Mouse (Mus musculus) limb, embryonic 10.5 days (tissue): ENCODE measurements around the gene Cebpa. TPM values are rescaled to one million over a fixed set of nuclear protein-coding genes. Genes with fewer than 3 reads are reported as not detected.

Source experiments
- DNase-seq: peaks from one replicate; pipeline ENCODE4 v3.0.0-alpha.2; 2017; ENCODE audit warnings: low spot score
- H3K27ac ChIP-seq: fragments of 300-500 bp; sonication (generic); 2 replicates; pipeline ENCODE4 v1.5.1; 2016; ENCODE audit warnings: mild to moderate bottlenecking
- H3K27me3 ChIP-seq: fragments of 300-500 bp; sonication (generic); 2 replicates; pipeline ENCODE4 v1.6.1; 2016; ENCODE audit warnings: low read depth, mild to moderate bottlenecking; ENCODE audit not compliant: poor library complexity, severe bottlenecking
- H3K36me3 ChIP-seq: fragments of 300-500 bp; sonication (generic); 2 replicates; pipeline ENCODE4 v1.6.1; 2016; ENCODE audit warnings: mild to moderate bottlenecking, moderate library complexity
- H3K4me1 ChIP-seq: fragments of 300-500 bp; sonication (generic); 2 replicates; pipeline ENCODE4 v1.6.1; 2016
- H3K4me3 ChIP-seq: fragments of 300-500 bp; sonication (generic); 2 replicates; pipeline ENCODE4 v1.5.1; 2016; ENCODE audit warnings: mild to moderate bottlenecking, moderate library complexity
- H3K9me3 ChIP-seq: fragments of 300-500 bp; sonication (generic); replicated peaks from 2 replicates; pipeline ENCODE4 v1.6.1; 2016; ENCODE audit warnings: mild to moderate bottlenecking
- WGBS: fragments of 180-500 bp; shearing (Covaris S2); methylation state at CpG from one replicate; pipeline ENCODE4 v1.1.7; 2016; 5-methylcytosine and 5-hydroxymethylcytosine counted together
- polyA plus RNA-seq: library from polyadenylated mRNA; unstranded; fragments of >200 nt; fragmentation: Nextera tagmentation; extraction: Ambion mirVana; gene quantifications from 2 replicates; pipeline ENCODE4 v1.2.1, GENCODE M21; 2016

The Cebpa gene
- polyA plus RNA-seq, 1 experiment from 2014 or later: 0.40 TPM

DNA sequence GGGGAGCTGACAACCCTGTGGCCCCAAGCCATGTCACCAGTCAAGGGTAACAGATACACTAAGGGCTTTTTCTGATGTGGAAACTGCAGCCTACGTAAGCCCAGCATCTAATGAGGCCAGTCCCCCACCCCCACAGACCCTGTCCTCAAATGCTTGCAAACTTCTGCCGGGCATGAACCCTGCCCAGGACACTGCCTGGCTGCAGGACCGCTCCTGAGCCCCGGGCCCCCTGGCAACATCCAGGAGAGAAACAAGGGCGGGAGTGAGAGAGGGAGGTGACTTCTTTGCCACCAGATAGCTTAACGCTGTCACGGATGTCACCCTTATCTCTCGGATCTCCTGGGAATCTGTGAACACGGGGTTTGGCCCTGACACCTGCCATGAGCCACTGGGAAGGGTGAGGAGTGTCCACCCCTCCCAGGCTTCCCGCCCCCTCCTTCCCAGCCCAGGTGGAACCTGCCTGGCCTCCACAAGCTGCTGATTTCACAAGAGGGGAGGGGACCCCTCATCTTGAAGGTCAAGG is 4.4 kb downstream of the Cebpa start:
- Histone ChIP-seq H3K36me3 (no peaks in the 10 kb centered on the region), H3K27me3 (peaks cover 98% of the 10 kb centered on the region), H3K4me1 (peaks cover 34% of the 10 kb centered on the region), H3K4me3 (no peak overlapping the region), H3K9me3 (no peaks in the 10 kb centered on the region), H3K27ac (no peak overlapping the region)
- WGBS: 13% methylated on average over 10 of the region's 10 CpGs
- no peak for DNase-seq

DNA sequence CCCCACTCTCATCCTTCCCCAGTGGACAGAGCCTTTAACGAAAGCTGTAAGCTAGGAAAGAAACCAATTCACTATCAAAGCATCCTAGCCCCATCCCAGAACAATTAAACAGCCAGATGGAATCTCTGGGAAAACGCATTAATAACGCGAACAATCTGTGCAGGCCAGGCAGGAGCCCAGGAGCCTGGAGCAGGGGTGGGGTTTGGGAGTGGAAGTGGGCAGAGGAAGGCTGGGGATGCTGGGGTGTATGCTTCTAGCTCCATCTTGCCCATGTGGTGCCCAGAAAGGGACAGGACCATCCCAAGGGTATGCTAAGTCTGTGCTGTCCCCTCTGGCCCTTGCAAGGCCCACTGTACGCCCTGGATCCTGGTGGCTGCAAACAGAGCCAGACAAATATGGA is 5.1 kb downstream of the Cebpa start:
- H3K4me3 ChIP-seq: no peak overlapping the region
- no peaks in the 10 kb centered on the region for H3K9me3 ChIP-seq
- H3K27me3 ChIP-seq: peaks cover 99% of the 10 kb centered on the region
- 47% methylated on average over 5 of the region's 5 CpGs for WGBS
- peaks cover 29% of the 10 kb centered on the region for H3K4me1 ChIP-seq
- no peak for DNase-seq
- H3K27ac ChIP-seq: no peak overlapping the region
- no peaks in the 10 kb centered on the region for H3K36me3 ChIP-seq

DNA sequence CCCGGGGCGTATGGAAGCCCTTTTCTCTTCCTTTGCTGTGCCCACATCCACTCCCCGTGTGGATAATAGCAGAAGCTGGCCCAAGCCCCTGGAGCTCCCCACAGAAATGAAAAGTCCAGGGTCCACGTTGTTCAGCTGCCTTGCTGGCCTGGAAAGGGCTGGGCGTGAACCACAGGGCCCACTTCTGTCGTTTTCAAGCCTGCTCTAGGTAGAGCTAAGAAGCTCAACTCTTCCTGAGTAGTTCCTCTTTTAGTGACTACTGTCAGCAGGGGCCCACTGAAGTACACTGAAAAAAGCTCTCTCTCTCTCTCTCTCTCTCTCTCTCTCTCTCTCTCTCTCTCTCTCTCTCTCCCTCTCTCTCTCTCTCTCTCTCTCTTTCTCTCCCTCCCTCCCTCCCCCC is 5.7 kb downstream of the Cebpa start:
- Histone ChIP-seq H3K4me1 (peaks cover 23% of the 10 kb centered on the region), H3K27me3 (peaks cover 96% of the 10 kb centered on the region), H3K27ac (no peak overlapping the region), H3K36me3 (no peaks in the 10 kb centered on the region), H3K4me3 (no peak overlapping the region), H3K9me3 (no peaks in the 10 kb centered on the region)
- WGBS: 69% methylated on average over 6 of the region's 6 CpGs
- DNase-seq: no peak

DNA sequence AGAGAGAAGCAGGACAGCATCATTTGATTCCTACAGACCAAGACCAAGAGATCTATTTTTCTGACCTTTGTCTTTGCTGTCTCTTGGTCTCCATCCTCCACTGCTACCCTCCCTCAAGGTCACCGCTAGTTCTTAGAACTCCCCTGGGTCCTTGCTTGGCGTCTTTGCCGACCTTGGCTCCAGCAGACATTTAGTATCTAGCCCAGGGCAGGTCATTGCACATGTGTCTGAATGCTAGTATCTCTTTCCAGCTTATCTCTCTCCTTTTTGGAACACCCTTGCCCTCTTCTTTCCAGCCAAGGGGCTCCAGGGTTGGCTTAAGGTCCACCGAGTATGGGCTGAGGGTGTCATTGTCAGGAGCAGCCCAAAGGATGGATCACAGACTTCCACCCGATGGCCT is 6.9 kb downstream of the Cebpa start:
- Histone ChIP-seq H3K4me3 (no peak overlapping the region), H3K27me3 (peaks cover 84% of the 10 kb centered on the region)

DNA sequence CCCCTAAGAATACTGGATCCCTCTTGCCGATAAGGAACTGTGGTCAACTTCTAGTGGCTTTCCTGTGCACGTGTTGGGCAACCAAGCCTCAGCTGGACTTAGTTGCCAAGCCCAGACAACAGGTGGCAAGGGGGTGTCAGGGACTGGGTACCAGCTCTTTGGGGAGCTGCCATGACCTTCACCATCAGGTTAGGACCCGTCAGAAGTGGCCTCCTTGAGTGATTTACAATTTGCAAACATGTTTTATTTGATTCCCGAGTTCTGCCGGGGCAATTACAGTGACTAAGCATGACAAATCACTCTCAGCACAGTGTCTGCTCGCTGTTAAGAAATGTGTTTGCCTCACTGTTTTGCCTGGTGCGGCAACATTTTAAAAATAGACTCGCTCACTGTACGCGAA is 7.9 kb downstream of the Cebpa start:
- DNase-seq: no peak
- Histone ChIP-seq H3K27me3 (peaks cover 73% of the 10 kb centered on the region), H3K27ac (no peak overlapping the region), H3K4me1 (0 out of 2 replicates have a peak, but pooled peaks cover 10% of the 10 kb centered on the region), H3K4me3 (no peak overlapping the region), H3K36me3 (no peaks in the 10 kb centered on the region), H3K9me3 (no peaks in the 10 kb centered on the region)
- WGBS: 55% methylated on average over 10 of the region's 10 CpGs

More for the DNA sequence above, 6.9 kb downstream of the Cebpa start:
- Histone ChIP-seq H3K4me1 (peaks cover 11% of the 10 kb centered on the region; the same call in 1 of the 2 replicates), H3K27ac (no peak overlapping the region), H3K36me3 (no peaks in the 10 kb centered on the region), H3K9me3 (no peaks in the 10 kb centered on the region)
- DNase-seq: no peak
- WGBS: 82% methylated on average over 5 of the region's 5 CpGs

DNA sequence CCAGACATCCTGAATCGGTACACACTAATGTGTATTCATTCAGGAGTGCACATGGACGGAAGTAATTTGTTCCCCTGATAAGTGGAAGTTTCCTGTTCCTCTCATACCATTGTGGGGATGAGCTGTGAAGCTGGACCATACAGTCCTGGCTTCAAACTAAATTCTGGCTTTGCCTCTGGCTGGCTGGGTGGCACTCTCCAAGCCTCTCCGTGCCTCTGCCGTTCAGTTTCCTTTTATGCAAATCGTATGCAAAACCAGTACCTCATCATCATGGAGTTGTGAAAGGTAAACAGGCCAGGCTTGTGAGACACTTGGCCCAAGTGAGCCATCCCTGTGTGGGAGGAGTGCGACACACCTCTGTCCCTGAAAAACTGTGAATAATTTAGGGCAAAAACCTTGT is 8.6 kb downstream of the Cebpa start:
- no peaks in the 10 kb centered on the region for H3K36me3 ChIP-seq
- no peak overlapping the region for H3K4me3 ChIP-seq
- peaks cover 66% of the 10 kb centered on the region for H3K27me3 ChIP-seq
- no peak for DNase-seq
- no peak overlapping the region for H3K27ac ChIP-seq
- no peaks in the 10 kb centered on the region for H3K9me3 ChIP-seq
- 0 out of 2 replicates have a peak, but pooled peaks cover 10% of the 10 kb centered on the region for H3K4me1 ChIP-seq
- WGBS: 28% methylated on average over 6 of the region's 6 CpGs

DNA sequence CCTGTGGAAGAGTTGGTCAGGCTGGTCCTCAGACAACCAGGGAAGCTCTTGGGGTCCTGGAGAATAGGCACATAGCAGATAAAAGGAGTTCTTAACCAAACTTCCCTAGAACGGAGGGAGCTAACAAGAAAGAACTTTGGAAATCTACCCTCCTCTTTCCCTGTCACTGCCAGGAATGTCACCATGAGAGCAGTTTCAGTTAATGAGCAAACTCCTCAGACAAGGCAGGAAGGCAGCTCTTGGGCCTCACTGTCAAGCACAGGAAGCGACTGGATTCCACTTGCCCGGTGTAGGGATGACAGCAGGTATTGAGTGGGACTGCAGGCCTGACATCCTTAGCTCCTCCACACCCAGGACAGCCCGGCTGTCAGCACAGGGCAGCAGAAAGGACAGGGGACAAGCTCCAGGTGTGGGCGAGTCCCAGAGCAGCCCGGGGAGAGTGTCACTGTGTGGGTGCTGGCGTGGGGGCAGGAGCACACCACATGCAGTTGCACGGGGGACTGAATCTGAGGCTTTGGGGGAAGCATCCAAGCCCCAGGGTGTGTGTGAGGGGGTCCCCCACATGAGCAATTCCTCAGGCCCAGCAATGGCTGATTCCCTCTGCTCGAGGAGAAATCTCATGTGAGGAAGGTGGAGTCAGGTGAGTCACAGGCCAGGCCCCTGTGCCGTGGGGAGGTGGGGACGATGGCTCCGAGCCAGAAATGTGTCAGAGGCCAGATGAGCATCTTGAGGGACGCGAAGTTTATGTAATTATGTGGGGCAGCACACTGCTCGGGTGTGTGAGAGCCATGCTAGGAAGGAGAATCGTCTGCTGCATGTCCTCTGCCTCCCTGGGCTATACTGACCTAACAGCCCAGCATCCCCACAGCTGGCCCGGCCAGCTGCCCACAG is 9.8 kb downstream of the Cebpa start:
- WGBS: 71% methylated on average over 17 of the region's 17 CpGs
- no peaks in the 10 kb centered on the region for H3K36me3 ChIP-seq
- H3K27ac ChIP-seq: no peak overlapping the region
- H3K9me3 ChIP-seq: no peaks in the 10 kb centered on the region
- DNase-seq: no peak
- H3K4me1 ChIP-seq: 0 out of 2 replicates have a peak, but pooled peaks cover 10% of the 10 kb centered on the region
- H3K4me3 ChIP-seq: no peak overlapping the region
- peaks cover 54% of the 10 kb centered on the region for H3K27me3 ChIP-seq

DNA sequence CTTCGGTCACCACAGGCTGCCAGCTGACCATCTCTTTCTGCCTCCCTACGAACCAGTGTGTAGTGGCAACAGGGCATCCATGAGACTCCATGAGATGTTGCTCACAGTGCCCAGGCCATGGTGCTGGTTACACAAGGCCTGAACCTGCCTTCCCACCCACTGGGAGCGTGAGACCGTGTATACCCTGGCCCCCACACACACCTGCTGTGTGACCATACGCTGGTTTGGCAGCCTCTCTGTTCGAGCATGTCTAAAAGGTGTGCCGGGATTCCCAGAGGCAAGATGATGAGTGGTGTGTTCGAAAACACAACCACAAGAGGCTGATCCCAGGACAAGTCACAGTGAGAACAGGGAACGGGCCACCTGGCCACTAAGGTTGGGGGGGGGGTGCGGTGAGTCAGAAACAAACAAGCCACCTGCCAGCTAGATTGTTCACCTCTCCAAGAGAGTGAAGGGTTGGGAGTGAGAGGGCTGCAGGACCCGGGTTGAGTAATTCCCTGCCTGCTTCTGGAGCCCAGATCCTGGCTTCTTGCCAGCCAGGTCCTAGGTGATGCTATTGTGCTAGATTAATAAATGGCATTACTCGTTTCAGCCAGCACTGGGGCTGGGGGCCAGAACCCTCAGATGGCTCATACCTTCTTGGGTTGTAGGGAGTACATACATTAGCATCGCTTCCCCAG is 11.1 kb downstream of the Cebpa start:
- Histone ChIP-seq H3K4me1 (peaks cover 6% of the 10 kb centered on the region; the same call in 1 of the 2 replicates), H3K36me3 (no peaks in the 10 kb centered on the region), H3K27ac (no peak overlapping the region), H3K4me3 (no peak overlapping the region), H3K9me3 (no peaks in the 10 kb centered on the region), H3K27me3 (peaks cover 49% of the 10 kb centered on the region)
- DNase-seq: no peak
- WGBS: 90% methylated on average over 13 of the region's 13 CpGs

DNA sequence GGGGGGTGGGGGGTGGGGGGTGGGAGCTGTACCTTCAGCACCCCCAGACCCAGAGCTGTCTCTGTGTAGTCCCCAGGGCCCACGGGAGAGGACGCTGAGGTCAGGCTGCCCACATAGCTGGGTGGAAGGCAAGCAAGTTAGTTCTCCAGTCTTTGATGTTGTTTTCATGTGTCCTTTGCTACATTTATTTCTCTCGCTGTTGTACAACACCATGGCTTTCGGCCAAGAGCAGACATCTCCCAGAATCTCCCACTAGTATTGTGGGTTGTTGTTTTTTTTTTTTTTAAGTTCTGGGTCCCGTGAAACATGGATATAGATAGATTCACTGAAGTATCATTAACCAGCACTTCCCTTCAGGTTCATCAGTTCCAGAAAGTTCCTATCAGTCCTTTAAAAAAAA is 11.8 kb downstream of the Cebpa start:
- peaks cover 47% of the 10 kb centered on the region for H3K27me3 ChIP-seq
- 92% methylated on average over 5 of the region's 5 CpGs for WGBS
- peaks cover 8% of the 10 kb centered on the region; the same call in 1 of the 2 replicates for H3K4me1 ChIP-seq
- no peak overlapping the region for H3K27ac ChIP-seq
- H3K4me3 ChIP-seq: no peak overlapping the region
- no peak for DNase-seq
- H3K36me3 ChIP-seq: no peaks in the 10 kb centered on the region
- H3K9me3 ChIP-seq: no peaks in the 10 kb centered on the region

DNA sequence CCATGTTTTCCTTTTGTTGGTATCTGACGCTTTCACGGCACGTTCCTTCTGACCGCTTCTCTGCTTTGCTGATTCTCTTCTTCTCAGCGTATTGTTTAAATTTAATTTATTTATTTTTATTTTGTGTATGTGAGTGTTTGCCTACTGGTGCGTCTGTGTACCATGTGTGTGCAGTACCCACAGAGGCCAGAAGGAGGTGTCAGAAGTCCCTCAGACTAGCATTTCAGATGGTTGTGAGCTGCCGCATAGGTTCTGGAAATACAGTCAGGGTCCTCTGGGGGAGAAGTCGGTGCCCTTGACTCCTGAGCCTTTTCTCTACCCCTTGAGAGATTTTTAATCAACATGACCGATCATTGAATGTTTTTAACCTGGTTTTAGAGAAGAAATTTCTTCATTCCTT is 12.5 kb downstream of the Cebpa start:
- Histone ChIP-seq H3K27ac (no peak overlapping the region), H3K4me3 (no peak overlapping the region), H3K4me1 (peaks cover 8% of the 10 kb centered on the region; the same call in 1 of the 2 replicates), H3K9me3 (no peaks in the 10 kb centered on the region), H3K36me3 (no peaks in the 10 kb centered on the region), H3K27me3 (peaks cover 40% of the 10 kb centered on the region)
- WGBS: 97% methylated on average over 9 of the region's 9 CpGs
- no peak for DNase-seq

DNA sequence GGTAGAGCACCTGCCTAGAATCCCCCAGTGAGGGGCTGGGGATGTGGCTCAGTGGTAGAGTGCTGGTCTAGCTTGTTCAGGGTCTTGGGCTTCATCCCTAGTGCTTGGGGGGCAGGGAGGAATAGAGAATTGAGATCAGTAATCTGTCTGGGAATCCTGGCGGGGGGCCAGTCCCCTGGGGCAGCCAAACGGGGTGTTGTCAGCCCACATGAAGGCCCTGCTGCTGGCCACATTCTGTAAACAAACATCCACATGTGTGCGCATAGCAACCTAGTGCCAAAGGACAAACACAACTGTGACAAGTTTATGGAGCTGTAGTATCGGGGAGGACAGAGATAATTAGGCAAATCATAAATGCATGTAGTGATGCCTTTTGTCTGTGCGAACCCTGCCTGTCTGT is 15.5 kb downstream of the Cebpa start:
- H3K27me3 ChIP-seq: peaks cover 12% of the 10 kb centered on the region
- H3K9me3 ChIP-seq: no peaks in the 10 kb centered on the region
- no peak for DNase-seq
- no peak overlapping the region for H3K27ac ChIP-seq
- H3K4me1 ChIP-seq: peaks cover 5% of the 10 kb centered on the region; the same call in 1 of the 2 replicates
- H3K4me3 ChIP-seq: no peak overlapping the region
- H3K36me3 ChIP-seq: no peaks in the 10 kb centered on the region
- 35% methylated on average over 5 of the region's 5 CpGs for WGBS

DNA sequence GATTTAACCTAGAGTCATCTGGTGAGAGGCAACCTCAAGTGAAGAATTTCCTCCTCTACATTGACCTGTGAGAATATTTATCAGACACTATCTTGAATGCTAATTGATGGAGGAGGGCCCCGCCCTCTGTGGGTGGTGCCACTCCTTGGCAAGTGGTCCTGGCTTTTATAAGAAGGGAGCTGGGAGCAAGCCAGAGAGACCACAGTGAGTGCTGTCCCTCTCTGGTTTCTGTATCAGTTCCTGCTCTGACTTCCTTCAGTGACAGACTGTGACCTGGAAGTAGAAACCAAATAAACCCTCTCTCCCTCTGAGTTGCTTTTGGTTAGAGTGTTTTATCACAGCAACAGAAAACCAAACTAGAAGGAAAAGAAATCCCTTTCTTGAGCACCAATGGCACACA is 18.4 kb downstream of the Cebpa start:
- H3K4me1 ChIP-seq: peaks cover 21% of the 10 kb centered on the region
- WGBS: 80% methylated on average over 1 of the region's 1 CpGs
- no peaks in the 10 kb centered on the region for H3K36me3 ChIP-seq
- no peak overlapping the region for H3K27ac ChIP-seq
- H3K27me3 ChIP-seq: peaks cover 12% of the 10 kb centered on the region
- DNase-seq: no peak
- H3K4me3 ChIP-seq: no peak overlapping the region
- no peaks in the 10 kb centered on the region for H3K9me3 ChIP-seq

DNA sequence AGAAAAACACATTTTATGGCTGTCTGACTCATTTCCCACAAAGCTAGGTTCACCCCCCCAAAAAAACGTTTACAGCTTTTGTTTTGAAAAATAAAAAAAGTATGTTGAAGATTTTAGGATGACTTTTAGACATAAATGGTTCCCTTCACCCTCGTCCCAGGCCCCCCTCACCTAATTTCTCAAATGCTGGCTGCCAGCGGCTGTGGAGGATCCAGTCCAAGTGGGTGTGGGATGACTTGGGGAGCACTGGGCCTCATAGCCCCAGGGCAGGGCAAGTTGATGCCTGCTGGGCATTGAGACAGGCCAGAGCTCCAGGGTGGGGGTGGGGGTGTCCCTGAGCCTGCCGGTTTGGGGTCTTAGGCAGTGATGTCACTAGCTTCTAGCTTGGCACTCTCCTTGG is 19.4 kb downstream of the Cebpa start:
- WGBS: 75% methylated on average over 4 of the region's 4 CpGs
- Histone ChIP-seq H3K27ac (no peak overlapping the region), H3K36me3 (no peaks in the 10 kb centered on the region), H3K27me3 (peaks cover 12% of the 10 kb centered on the region), H3K9me3 (no peaks in the 10 kb centered on the region), H3K4me3 (no peak overlapping the region), H3K4me1 (peaks cover 24% of the 10 kb centered on the region)
- no peak for DNase-seq
